ENCODE assay signal across 7 mouse cellular contexts in genomic region chr1:91539704-91540270, GRCm38 (mm10). TPM values are rescaled to one million over a fixed set of nuclear protein-coding genes. Genes with fewer than 3 reads are reported as not detected.
DNase-seq lines count a peak whose midpoint lies in the region; ATAC-seq and TF ChIP-seq lines count a peak whose summit lies in the region.

No protein-coding gene starts in this region.

- 3% methylated on average over 22 of the region's 22 CpGs for WGBS in heart, embryonic 16.5 days

- TF ChIP-seq CTCF in cortical plate, adult 2 months (IDR thresholded peaks at IDR 0.05; ENCODE audit: extremely low read depth, insufficient read depth, low read length) = no peak

- no peaks in the 10 kb centered on the region for H3K36me3 ChIP-seq in ES-E14 (ENCODE audit: control insufficient read depth, insufficient read depth, low read length, poor library complexity, severe bottlenecking)
- H3K36me3 ChIP-seq in heart, embryonic 16.5 days (ENCODE audit: control insufficient read depth, insufficient read depth) = no peaks in the 10 kb centered on the region; the same call in 1 of the 2 replicates
- peaks cover 15% of the 10 kb centered on the region for H3K36me3 ChIP-seq in megakaryocyte, embryonic 14.5 days (replicated peaks; ENCODE audit: low read length)

- H3K4me1 ChIP-seq in ES-E14 (ENCODE audit: control insufficient read depth in 2 of 2, insufficient read depth in 2 of 2, low read length in 2 of 2, poor library complexity in 1 of 2) = peaks cover 0 to 13% of the 10 kb centered on the region in 2 experiments; a peak in 1 of 4 replicates
- no peaks in the 10 kb centered on the region for H3K4me1 ChIP-seq in cortical plate, adult 2 months (ENCODE audit: control insufficient read depth, insufficient read depth, low read length)
- peaks cover 16% of the 10 kb centered on the region for H3K4me1 ChIP-seq in heart, embryonic 16.5 days (ENCODE audit: control insufficient read depth, insufficient read depth, low read length)
- peaks cover 70% of the 10 kb centered on the region for H3K4me1 ChIP-seq in megakaryocyte, embryonic 14.5 days

- no peak overlapping the region for H3K27ac ChIP-seq in ES-E14 (ENCODE audit: insufficient read depth, low read depth, low read length, poor library complexity, severe bottlenecking)
- H3K27ac ChIP-seq in cortical plate, adult 2 months (ENCODE audit: insufficient read depth, low read length) = no peak overlapping the region
- peak overlapping the region; percentile 64 for H3K27ac ChIP-seq in heart, embryonic 16.5 days (ENCODE audit: low read length)

- no peaks in the 10 kb centered on the region for H3K9me3 ChIP-seq in ES-E14 (ENCODE audit: control insufficient read depth, insufficient read depth, low read depth, low read length)
- no peaks in the 10 kb centered on the region for H3K9me3 ChIP-seq in heart, embryonic 16.5 days (replicated peaks; ENCODE audit: control insufficient read depth, low read length)
- H3K9me3 ChIP-seq in megakaryocyte, embryonic 14.5 days = no peaks in the 10 kb centered on the region

- ATAC-seq in heart, embryonic 16.5 days (replicated peaks; ENCODE audit: extremely low read depth, insufficient read depth, low FRiP score) = peak; percentile 14; the same call in 1 of the 2 replicates

- DNase-seq in CD4-positive, CD25-positive, alpha-beta regulatory T cell, adult 2 months (ENCODE audit: low read depth, low spot score) = peak; percentile 42
- no peak for DNase-seq in ES-E14 (ENCODE audit: low read depth, low spot score)
- DNase-seq in layer of hippocampus, postnatal 14 days (ENCODE audit: low spot score in 2 of 2) = peak; percentile 19 to 20
- peak; percentile 67 to 70 for DNase-seq in spleen, postnatal 14 days (ENCODE audit: low spot score in 2 of 2)

- peak overlapping the region; percentile 83 for H3K4me3 ChIP-seq in ES-E14 (ENCODE audit: insufficient read depth in 1 of 2, low read depth in 1 of 2, low read length in 2 of 2, poor library complexity in 1 of 2, severe bottlenecking in 1 of 2)
- peak overlapping the region; percentile 39 for H3K4me3 ChIP-seq in cortical plate, adult 2 months (ENCODE audit: insufficient read depth, low read length)
- peak overlapping the region; percentile 84 for H3K4me3 ChIP-seq in heart, embryonic 16.5 days (ENCODE audit: low read length)
- H3K4me3 ChIP-seq in megakaryocyte, embryonic 14.5 days (replicated peaks) = peak overlapping the region; percentile 97

- TF ChIP-seq POLR2A in cortical plate, adult 2 months (IDR thresholded peaks at IDR 0.05; ENCODE audit: extremely low read depth, insufficient read depth, low read length) = no peak

- peak overlapping the region; percentile 97 for H3K4me2 ChIP-seq in heart, embryonic 16.5 days (ENCODE audit: low read depth, low read length)

- peaks cover 3% of the 10 kb centered on the region for H3K27me3 ChIP-seq in heart, embryonic 16.5 days (ENCODE audit: control insufficient read depth, insufficient read depth, low read length)
- H3K27me3 ChIP-seq in megakaryocyte, embryonic 14.5 days (replicated peaks) = no peaks in the 10 kb centered on the region

- peak overlapping the region; percentile 32; the same call in 1 of the 2 replicates for H3K9ac ChIP-seq in ES-E14 (ENCODE audit: insufficient read depth, low read depth, low read length, poor library complexity, severe bottlenecking)
- peak overlapping the region; percentile 85 for H3K9ac ChIP-seq in heart, embryonic 16.5 days (ENCODE audit: low read length)

- in situ Hi-C loops in ES-E14 (cut with MboI; ENCODE audit: low sequenced_read_pairs in 2 of 2, unreplicated experiment in 2 of 2) = no loop called here

TF ChIP-seq in ES-E14, 5 proteins besides CTCF, POLR2A, EP300 and RAD21:
- TF ChIP-seq CHD2 (IDR thresholded peaks at IDR 0.05; ENCODE audit: low read depth, low read length) (no peak), MAFK (IDR thresholded peaks at IDR 0.05; ENCODE audit: insufficient read depth, low read depth, low read length) (no peak), ZNF384 (IDR thresholded peaks at IDR 0.05; ENCODE audit: low read depth, low read length) (no peak), HCFC1 (IDR thresholded peaks at IDR 0.05; ENCODE audit: borderline replicate concordance, insufficient read depth, low read length) (no peak), ZC3H11A (IDR thresholded peaks at IDR 0.05; ENCODE audit: borderline replicate concordance, low read depth, low read length) (no peak)

RNA-seq across cellular contexts. Expression of gene Asb1, which starts 0.6 kb away (rescaled TPM):
- 10.3 and 12.2 TPM in 2 replicates for total RNA-seq in ES-E14 (2012; rRNA removed)
- polyA plus RNA-seq in cortical plate, adult 2 months (2012; rRNA removed) = 20.7 and 22.2 TPM in 2 replicates
- 5.5 and 5.6 TPM in 2 replicates for polyA plus RNA-seq in heart, embryonic 16.5 days (2015; fragmentation: Nextera tagmentation; extraction: Ambion mirVana)
- total RNA-seq in layer of hippocampus, postnatal 14 days (2021) = 10 to 100 TPM; 44.6 to 48.5 TPM
- polyA plus RNA-seq in megakaryocyte, embryonic 14.5 days (2012; ENCODE audit: insufficient read depth, low replicate concordance) = 3.0 and 8.1 TPM in 2 replicates

RNA-seq across cellular contexts. Expression of gene Traf3ip1, which starts 45.3 kb away (rescaled TPM):
- 7.9 and 9.2 TPM in 2 replicates for total RNA-seq in ES-E14 (2012; rRNA removed)
- 18.2 and 20.0 TPM in 2 replicates for polyA plus RNA-seq in cortical plate, adult 2 months (2012; rRNA removed)
- 5.5 and 5.7 TPM in 2 replicates for polyA plus RNA-seq in heart, embryonic 16.5 days (2015; fragmentation: Nextera tagmentation; extraction: Ambion mirVana)
- 10 to 100 TPM; 11.6 to 12.6 TPM for total RNA-seq in layer of hippocampus, postnatal 14 days (2021)
- polyA plus RNA-seq in megakaryocyte, embryonic 14.5 days (2012; ENCODE audit: insufficient read depth, low replicate concordance) = 2.0 TPM in 1 of 2 replicates, not detected in the other

Comparison
In these comparisons a context has a peak if more than half of its experiments do, and no peak if none do; other contexts are left out.
1. H3K4me3 ChIP-seq: peak in every context shown above with its lines; median percentile 97 in megakaryocyte, embryonic 14.5 days; 84 in heart, embryonic 16.5 days; 83 in ES-E14; 39 in cortical plate, adult 2 months.